Mouse (Mus musculus): Measurements from ENCODE around the gene Uhmk1. TPM values are rescaled to one million over a fixed set of nuclear protein-coding genes. Genes with fewer than 3 reads are reported as not detected.

Gene Uhmk1
- total RNA-seq, 2 experiments from 2014 or later, result 143 to 157 TPM

Other genes with a start within 250 kb of the Uhmk1 start
- 10 to 100 TPM; 15.0 to 15.4 TPM for gene Hsd17b7, start 246.2 kb downstream of the Uhmk1 start, total RNA-seq (2021)
- gene Ddr2, start 104.6 kb downstream of the Uhmk1 start, total RNA-seq (2021), result 1 to 10 TPM; 4.6 to 7.7 TPM
- gene Uap1, start 40.4 kb downstream of the Uhmk1 start, total RNA-seq (2021), result 10 to 100 TPM; 53.4 to 57.6 TPM
- gene Sh2d1b2, start 17.4 kb upstream of the Uhmk1 start, total RNA-seq (2021), result not detected
- gene Sh2d1b1, start 61.9 kb upstream of the Uhmk1 start, total RNA-seq (2021), result not detected
- 1 to 10 TPM; 3.7 to 5.0 TPM for gene Gm7694, start 90.9 kb upstream of the Uhmk1 start, total RNA-seq (2021)
- not detected for gene Spata46, start 93.4 kb upstream of the Uhmk1 start, total RNA-seq (2021)